Mouse (Mus musculus): Measurements from ENCODE around the gene 1700016K19Rik.

1700016K19Rik gene

GRCm38 (mm10) chr11:75999440-76000155 lies at the start of gene 1700016K19Rik:
1700016K19Rik (plus strand) TSS chr11:75999912.
- in situ Hi-C loops (cut with MseI, MboI): no loop called here

GRCm38 (mm10) chr11:75950459-75950858 lies 49.3 kb upstream of the 1700016K19Rik start:
- in situ Hi-C loops (cut with MseI, MboI): no loop called here

- in situ Hi-C loops (cut with MseI, MboI): no loop called here
Observed at GRCm38 (mm10) chr11:75951895-75952294, 47.8 kb upstream of the 1700016K19Rik start.

- in situ Hi-C loops (cut with MseI, MboI): no loop called here
Observed at GRCm38 (mm10) chr11:75954896-75955295, 44.8 kb upstream of the 1700016K19Rik start.

- in situ Hi-C loops (cut with MseI, MboI): no loop called here
Observed at GRCm38 (mm10) chr11:75956651-75957050, 43.1 kb upstream of the 1700016K19Rik start.

GRCm38 (mm10) chr11:75957124-75957832 lies 42.4 kb upstream of the 1700016K19Rik start:
- in situ Hi-C loops (cut with MseI, MboI): no loop called here

- in situ Hi-C loops (cut with MseI, MboI): loop anchor here in 1 of 2 experiments (5.0 kb wide), 1 partner anchor 49 kb away; no protein-coding TSS in a partner anchor
Observed at GRCm38 (mm10) chr11:75961782-75962181, 37.9 kb upstream of the 1700016K19Rik start.

GRCm38 (mm10) chr11:75963730-75964475 lies 35.8 kb upstream of the 1700016K19Rik start:
- in situ Hi-C loops (cut with MseI, MboI): loop anchor here in 1 of 2 experiments (5.0 kb wide), 1 partner anchor 52 kb away; no protein-coding TSS in a partner anchor

GRCm38 (mm10) chr11:75964476-75964730 lies 35.3 kb upstream of the 1700016K19Rik start:
- in situ Hi-C loops (cut with MseI, MboI): loop anchor here in 1 of 2 experiments (5.0 kb wide), 1 partner anchor 52 kb away; no protein-coding TSS in a partner anchor

- in situ Hi-C loops (cut with MseI, MboI): no loop called here
Observed at GRCm38 (mm10) chr11:75965674-75966400, 33.9 kb upstream of the 1700016K19Rik start.

- in situ Hi-C loops (cut with MseI, MboI): no loop called here
Observed at GRCm38 (mm10) chr11:75966401-75967372, 33.0 kb upstream of the 1700016K19Rik start.

- in situ Hi-C loops (cut with MseI, MboI): no loop called here
Observed at GRCm38 (mm10) chr11:75968761-75969160, 31.0 kb upstream of the 1700016K19Rik start.

GRCm38 (mm10) chr11:75970629-75971028 lies 29.1 kb upstream of the 1700016K19Rik start:
- in situ Hi-C loops (cut with MseI, MboI): loop anchor here in 1 of 2 experiments (5.0 to 10.0 kb wide), 2 partner anchors 58 to 186 kb away; no protein-coding TSS in a partner anchor

GRCm38 (mm10) chr11:75972188-75972587 lies 27.5 kb upstream of the 1700016K19Rik start:
- in situ Hi-C loops (cut with MseI, MboI): loop anchor here in 1 of 2 experiments (5.0 to 10.0 kb wide), 2 partner anchors 60 to 187 kb away; no protein-coding TSS in a partner anchor

GRCm38 (mm10) chr11:75972916-75973567 lies 26.7 kb upstream of the 1700016K19Rik start:
- in situ Hi-C loops (cut with MseI, MboI): loop anchor here in 1 of 2 experiments (5.0 to 10.0 kb wide), 2 partner anchors 61 to 188 kb away; no protein-coding TSS in a partner anchor

GRCm38 (mm10) chr11:75973988-75974387 lies 25.7 kb upstream of the 1700016K19Rik start:
- in situ Hi-C loops (cut with MseI, MboI): loop anchor here in 1 of 2 experiments (5.0 to 10.0 kb wide), 2 partner anchors 62 to 189 kb away; no protein-coding TSS in a partner anchor

- in situ Hi-C loops (cut with MseI, MboI): loop anchor here in 1 of 2 experiments (10.0 kb wide), 1 partner anchor 192 kb away; no protein-coding TSS in a partner anchor
Observed at GRCm38 (mm10) chr11:75976748-75977147, 23.0 kb upstream of the 1700016K19Rik start.

GRCm38 (mm10) chr11:75978051-75978450 lies 21.7 kb upstream of the 1700016K19Rik start:
- in situ Hi-C loops (cut with MseI, MboI): loop anchor here in 1 of 2 experiments (10.0 kb wide), 1 partner anchor 193 kb away; no protein-coding TSS in a partner anchor

GRCm38 (mm10) chr11:75980413-75980812 lies 19.3 kb upstream of the 1700016K19Rik start:
- in situ Hi-C loops (cut with MseI, MboI): no loop called here

Data from mouse trophoblast stem cell (cell line).